Mouse (Mus musculus) C2C12 (cell line): ENCODE measurements around the gene Gm20388.

Experiments
- CTCF ChIP-seq: IDR thresholded peaks from one replicate; pipeline ENCODE4 v1.5.1; 2011; ENCODE audit not compliant: control insufficient read depth, insufficient read depth, insufficient read length
- MAX ChIP-seq: IDR thresholded peaks from one replicate; pipeline ENCODE4 v1.6.1; 2011; ENCODE audit warnings: mild to moderate bottlenecking, control low read depth
- MYOG ChIP-seq: IDR thresholded peaks from one replicate; pipeline ENCODE4 v1.6.1; 2011; ENCODE audit not compliant: control insufficient read depth, insufficient read length; ENCODE audit errors: extremely low read depth

DNA sequence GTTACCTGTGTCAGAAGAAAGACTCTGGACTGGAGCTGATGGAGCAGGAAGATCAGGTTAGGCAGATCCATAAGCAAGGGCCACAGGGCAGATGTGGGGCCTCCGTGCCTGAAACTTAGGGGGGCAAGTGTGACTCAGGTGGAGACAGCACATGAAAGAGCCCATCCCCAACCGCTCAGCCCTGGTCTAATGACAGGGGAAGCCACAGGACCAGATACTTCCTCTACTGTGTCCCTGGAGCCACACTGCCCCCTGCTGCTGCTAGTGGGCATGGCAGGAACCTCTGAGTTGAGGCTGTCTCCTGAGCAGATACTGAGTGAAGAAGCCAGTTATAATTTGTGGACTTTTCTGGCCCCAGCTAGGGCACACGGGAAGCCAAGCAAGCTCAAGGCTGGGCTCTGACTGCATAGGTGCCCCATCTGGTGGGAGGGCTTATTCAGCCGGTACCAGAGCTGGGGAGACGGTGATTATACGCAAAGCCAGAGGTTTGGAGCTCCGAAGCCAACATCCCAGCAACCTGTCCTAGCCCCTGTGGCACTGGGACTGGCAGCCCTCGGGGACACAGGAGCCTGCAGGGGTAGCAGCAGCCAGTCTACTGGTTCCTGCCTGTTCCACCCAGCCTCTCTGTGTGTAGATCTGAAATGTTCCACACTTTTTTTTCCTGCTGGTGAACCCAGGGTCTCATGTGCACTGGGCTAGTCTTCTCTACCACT lies 2919.9 kb downstream of the Gm20388 start:
- TF ChIP-seq CTCF: peak; percentile 90
- TF ChIP-seq MAX: no peak
- no peak for TF ChIP-seq MYOG
